In the genomic region with DNA sequence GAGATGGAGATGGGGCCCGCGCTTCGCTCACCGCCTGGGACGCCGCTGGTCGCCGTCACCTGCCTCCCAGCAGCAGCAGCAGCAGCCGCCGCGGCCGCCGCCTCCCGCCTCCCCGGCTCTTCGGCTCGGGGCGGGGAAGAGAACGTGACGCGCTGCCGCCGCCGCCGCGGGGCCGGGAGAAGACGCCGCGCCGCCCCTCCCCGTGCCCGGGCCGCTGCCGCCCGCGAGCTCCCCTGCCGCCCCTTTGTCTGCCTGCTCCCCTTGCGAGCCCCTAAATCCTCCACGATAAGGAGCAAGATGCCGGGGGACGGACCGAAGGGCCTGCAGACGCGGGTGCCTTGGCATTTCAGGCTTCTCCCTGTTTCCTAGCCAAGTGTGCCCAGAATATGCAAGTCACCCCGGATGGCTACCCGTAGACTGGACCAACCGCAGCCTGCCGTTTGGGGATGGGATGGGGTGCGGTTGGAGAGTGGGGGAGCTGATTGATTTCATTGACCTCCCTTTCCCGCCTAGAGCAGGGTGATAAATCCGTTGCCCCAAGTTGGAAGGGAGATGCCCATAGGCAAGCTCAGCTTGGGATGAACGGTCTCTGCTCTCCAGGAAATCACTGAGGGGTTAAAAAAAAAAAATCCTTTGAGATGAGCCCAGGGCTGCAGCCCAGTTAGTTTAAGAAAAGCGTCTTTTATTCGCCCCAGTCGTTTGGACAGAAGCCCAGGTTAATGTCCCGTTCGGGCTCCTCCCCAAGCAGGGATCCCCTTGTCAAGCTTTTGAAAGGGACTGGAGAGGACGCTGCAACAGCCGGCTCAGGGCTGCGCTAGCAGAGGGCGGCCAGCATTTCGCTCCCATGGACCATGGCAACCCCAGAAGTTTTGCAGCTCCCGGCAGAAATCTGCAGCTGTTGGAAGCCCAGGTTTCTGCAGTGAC, we compare ENCODE assay signal across 8 mouse cellular contexts. TPM values are rescaled to one million over a fixed set of nuclear protein-coding genes. Genes with fewer than 3 reads are reported as not detected.
DNase-seq lines count a peak whose midpoint lies in the region; ATAC-seq and TF ChIP-seq lines count a peak whose summit lies in the region.

A gene (minus strand): TSS at position 398 of the 924 bp plus-strand sequence.

- intact Hi-C loops in heart, postnatal 14 days (cut with DNase I) = loop anchor here (5.0 kb wide), 1 partner anchor 42 kb away; no protein-coding TSS in a partner anchor

- peak; percentile 70 for TF ChIP-seq POLR2A in cerebellum, adult 2 months (IDR thresholded peaks at IDR 0.05; ENCODE audit: borderline replicate concordance, insufficient read depth, low read length)

- under 1% methylated on average over 55 of the region's 64 CpGs for WGBS in cerebellum, adult 2 months
- WGBS in forebrain, postnatal 0 days = under 1% methylated on average over 50 of the region's 64 CpGs
- under 1% methylated on average over 46 of the region's 64 CpGs for WGBS in neural tube, embryonic 14.5 days

- no peak for TF ChIP-seq CTCF in cerebellum, adult 2 months (IDR thresholded peaks at IDR 0.05; ENCODE audit: borderline replicate concordance, insufficient read depth, low read depth, low read length)
- 0 out of 2 replicates have a peak, but pooled peaks have one; percentile 5 for TF ChIP-seq CTCF in forebrain, postnatal 0 days (IDR thresholded peaks at IDR 0.05; ENCODE audit: low read depth)

- H3K9ac ChIP-seq in forebrain, postnatal 0 days = peak within 1 kb of the TSS; percentile 98
- peak within 1 kb of the TSS; percentile 99 for H3K9ac ChIP-seq in neural tube, embryonic 14.5 days (replicated peaks; ENCODE audit: low read depth, low read length)

- DNase-seq in NIH3T3 (ENCODE audit: low read depth) = peak; percentile 75
- peak; percentile 63 to 80 for DNase-seq in cerebellum, adult 2 months
- DNase-seq in forebrain, postnatal 0 days = peak; percentile 80
- DNase-seq in heart, postnatal 14 days = peak; percentile 83 to 86
- DNase-seq in kidney, postnatal 4 days = peak; percentile 75 to 83
- DNase-seq in lung, adult 18-20 months = peak; percentile 72
- peak; percentile 57 for DNase-seq in testis, postnatal 10 days (ENCODE audit: low spot score)

- peak; percentile 85 for ATAC-seq in forebrain, postnatal 0 days
- ATAC-seq in neural tube, embryonic 14.5 days (ENCODE audit: low read depth) = peak; percentile 76

- H3K9me3 ChIP-seq in forebrain, postnatal 0 days (ENCODE audit: low read length) = no peaks in the 10 kb centered on the region
- no peaks in the 10 kb centered on the region for H3K9me3 ChIP-seq in neural tube, embryonic 14.5 days (ENCODE audit: control insufficient read depth, low read length)

- H3K4me1 ChIP-seq in cerebellum, adult 2 months (ENCODE audit: control insufficient read depth, insufficient read depth, low read length) = peaks cover 16% of the 10 kb centered on the region
- peaks cover 13% of the 10 kb centered on the region for H3K4me1 ChIP-seq in forebrain, postnatal 0 days (ENCODE audit: insufficient read depth)
- peaks cover 30% of the 10 kb centered on the region for H3K4me1 ChIP-seq in neural tube, embryonic 14.5 days (ENCODE audit: control insufficient read depth, insufficient read depth, low read length)

- no peaks in the 10 kb centered on the region for H3K27me3 ChIP-seq in cerebellum, adult 2 months (ENCODE audit: control insufficient read depth, insufficient read depth, low read length)
- no peaks in the 10 kb centered on the region for H3K27me3 ChIP-seq in forebrain, postnatal 0 days (ENCODE audit: insufficient read depth, low read length)
- no peaks in the 10 kb centered on the region for H3K27me3 ChIP-seq in neural tube, embryonic 14.5 days (ENCODE audit: control insufficient read depth, insufficient read depth, low read length)

- peak within 1 kb of the TSS; percentile 72 for H3K4me3 ChIP-seq in cerebellum, adult 2 months (replicated peaks; ENCODE audit: insufficient read depth, low read depth, low read length)
- peak within 1 kb of the TSS; percentile 95 for H3K4me3 ChIP-seq in forebrain, postnatal 0 days (ENCODE audit: low read depth, low read length)
- peak within 1 kb of the TSS; percentile 68 for H3K4me3 ChIP-seq in neural tube, embryonic 14.5 days (ENCODE audit: low read depth, low read length)

- no peaks in the 10 kb centered on the region for H3K36me3 ChIP-seq in forebrain, postnatal 0 days (ENCODE audit: insufficient read depth)
- H3K36me3 ChIP-seq in neural tube, embryonic 14.5 days (ENCODE audit: control insufficient read depth, insufficient read depth, low read length) = no peaks in the 10 kb centered on the region

- H3K27ac ChIP-seq in cerebellum, adult 2 months (ENCODE audit: insufficient read depth, low read length) = peak within 1 kb of the TSS; percentile 84
- peak within 1 kb of the TSS; percentile 100 for H3K27ac ChIP-seq in forebrain, postnatal 0 days (ENCODE audit: low read depth, low read length)
- H3K27ac ChIP-seq in neural tube, embryonic 14.5 days (ENCODE audit: low read depth, low read length) = peak within 1 kb of the TSS; percentile 97

- H3K4me2 ChIP-seq in forebrain, postnatal 0 days (ENCODE audit: low read depth) = peak within 1 kb of the TSS; percentile 73
- H3K4me2 ChIP-seq in neural tube, embryonic 14.5 days (ENCODE audit: low read depth, low read length) = peak within 1 kb of the TSS; percentile 58

RNA-seq across cellular contexts. Expression of the gene that starts here (rescaled TPM):
- polyA plus RNA-seq in cerebellum, adult 2 months (2012; rRNA removed) = 117 and 128 TPM in 2 replicates
- 89.8 and 102 TPM in 2 replicates for total RNA-seq in forebrain, postnatal 0 days (2014; rRNA removed)
- 52.2 and 73.1 TPM in 2 replicates for polyA plus RNA-seq in forebrain, postnatal 0 days (2015; fragmentation: Nextera tagmentation; extraction: Ambion mirVana)
- total RNA-seq in heart, postnatal 14 days (2021) = 100 to 1,000 TPM; 118 to 125 TPM
- 85.2 and 87.0 TPM in 2 replicates for polyA plus RNA-seq in neural tube, embryonic 14.5 days (2014; fragmentation: Nextera tagmentation; extraction: Ambion mirVana)

Comparison
In these comparisons a context has a peak if more than half of its experiments do, and no peak if none do; other contexts are left out.
1. Peak in every context shown above with its lines: DNase-seq, ATAC-seq, H3K4me3 ChIP-seq and H3K27ac ChIP-seq.